Mouse (Mus musculus) gastrocnemius, postnatal 36 days (tissue): ENCODE measurements at regions not wholly inside any gene's neighbourhood (a gene's known extent, or its start where the extent isn't known, plus 50 kb on each side); places are given as distances from the start of the nearest gene placed in this dataset.

ENCODE experiments used
- DNase-seq, 2 experiments: peaks; one replicate each; pipeline ENCODE4 v3.0.0; 2022
- intact Hi-C: fragments of 180-260 bp; cut with DNase I; formaldehyde crosslinking; loops from one replicate; pipeline ENCODE4 v1.15.1; 2025

GRCm38 (mm10) chr11:32991036-32991616, 156.1 kb downstream of the Fgf18 start:
- no peak for DNase-seq
- intact Hi-C loops, result no loop called here

DNA sequence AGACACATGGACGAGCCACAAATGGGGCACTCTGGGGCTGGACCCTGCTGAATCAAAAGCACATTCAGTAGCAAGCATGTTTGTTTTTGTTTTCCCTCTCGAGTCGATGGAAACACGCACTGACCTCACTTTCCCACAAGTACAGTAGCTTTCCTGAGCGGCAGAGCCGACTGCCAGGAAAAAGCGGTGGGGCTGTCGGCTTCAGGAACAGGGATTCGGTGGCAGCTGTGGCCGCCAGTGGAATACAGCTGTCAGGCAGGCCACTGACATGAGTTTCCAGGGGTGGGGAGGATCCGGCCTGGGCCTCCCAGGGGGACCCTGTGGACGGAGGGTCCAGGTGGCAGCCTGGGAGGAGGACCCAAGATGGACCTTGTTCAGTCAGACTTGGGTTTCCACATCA, 157.0 kb downstream of the Fgf18 start:
- no peak for DNase-seq
- intact Hi-C loops, result no loop called here

- intact Hi-C loops, result no loop called here
- DNase-seq, result no peak
Measured at GRCm38 (mm10) chr11:32978899-32979298, 154.5 kb upstream of the Smim23 start.

GRCm38 (mm10) chr11:32976572-32976971, 152.2 kb upstream of the Smim23 start:
- intact Hi-C loops, result no loop called here
- DNase-seq, result no peak

DNA sequence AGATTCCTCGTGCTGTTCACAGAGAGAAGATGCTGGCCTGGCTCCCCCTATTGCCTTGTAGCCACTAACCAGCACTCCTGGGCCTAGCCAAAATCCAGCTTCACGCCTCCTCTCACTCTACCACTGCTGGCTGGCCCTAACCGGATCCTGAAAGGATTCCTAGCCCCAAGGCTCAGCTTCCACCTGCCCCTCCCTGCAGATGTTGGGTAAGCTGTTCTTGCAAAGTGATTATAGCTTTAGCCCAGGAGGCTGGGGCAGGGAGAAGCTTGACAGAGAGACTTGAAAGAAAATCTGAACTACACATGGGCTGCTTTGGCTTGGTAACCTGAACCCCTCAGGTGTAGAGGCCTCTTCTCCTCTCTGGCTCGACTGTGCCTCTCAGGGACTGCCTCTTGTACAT, 149.0 kb upstream of the Smim23 start:
- intact Hi-C loops, result no loop called here

GRCm38 (mm10) chr11:32965418-32965817, 141.0 kb upstream of the Smim23 start:
- intact Hi-C loops, result no loop called here
- DNase-seq, result no peak

More for the DNA sequence above, 149.0 kb upstream of the Smim23 start:
- no peak for DNase-seq

DNA sequence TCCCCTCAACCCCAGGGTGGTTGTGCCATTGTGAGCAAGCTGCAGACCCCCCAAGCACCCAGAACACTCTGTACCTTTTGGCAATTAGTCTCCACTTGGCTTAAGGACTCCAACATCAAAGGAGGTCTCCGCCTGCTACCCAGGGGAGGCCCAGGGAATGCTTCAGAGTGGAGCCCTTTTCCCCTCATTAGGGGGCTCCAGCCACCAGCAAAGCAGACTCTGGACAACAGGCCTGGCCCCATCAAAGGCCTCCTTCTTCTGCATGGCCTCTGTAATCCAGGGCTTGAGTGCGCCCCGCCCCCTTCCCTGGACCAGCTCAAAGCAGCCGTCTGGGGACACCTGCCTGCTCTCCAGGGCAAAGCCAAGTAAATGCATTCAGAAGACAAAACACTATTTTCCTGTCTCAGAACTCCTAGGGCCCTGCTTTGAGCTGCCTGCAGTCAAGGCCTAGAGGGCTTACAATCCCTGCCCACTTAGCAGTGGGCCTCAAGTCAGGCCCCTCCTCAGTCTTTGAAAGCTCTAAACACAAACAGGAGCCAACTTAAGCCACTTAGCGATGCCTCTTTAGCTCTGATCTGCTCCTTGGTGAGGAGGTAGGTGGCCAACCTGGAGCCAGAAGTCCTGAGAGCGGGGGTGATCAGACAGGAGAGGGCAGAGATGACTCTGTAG, 139.4 kb upstream of the Smim23 start:
- intact Hi-C loops, result no loop called here
- no peak for DNase-seq

DNA sequence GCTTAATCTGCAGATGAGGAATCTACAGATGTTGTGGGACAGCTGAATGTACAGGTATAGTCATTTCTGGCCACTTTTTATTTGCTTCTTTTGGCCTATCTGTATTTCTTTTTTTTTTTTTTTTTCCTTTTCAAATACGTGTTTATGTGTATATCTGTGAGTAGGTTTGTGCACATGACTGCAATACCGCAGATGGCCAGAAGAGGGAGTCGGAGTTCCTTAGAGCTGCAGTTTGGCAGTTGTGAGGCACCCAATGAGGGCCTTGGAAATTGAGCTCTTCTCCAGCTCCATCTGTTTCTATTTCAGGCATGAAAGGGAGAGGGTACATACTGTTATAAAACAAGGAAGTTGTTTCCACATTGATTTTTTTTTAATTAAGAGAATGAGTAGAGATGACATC, 137.2 kb upstream of the Smim23 start:
- no peak for DNase-seq
- intact Hi-C loops, result no loop called here

- intact Hi-C loops, result no loop called here
- DNase-seq, result no peak
Measured at GRCm38 (mm10) chr11:32958961-32959360, 134.6 kb upstream of the Smim23 start.

- intact Hi-C loops, result no loop called here
Measured at GRCm38 (mm10) chr11:32956993-32957392, 132.6 kb upstream of the Smim23 start.

GRCm38 (mm10) chr11:32952271-32952670, 127.9 kb upstream of the Smim23 start:
- DNase-seq, result no peak
- intact Hi-C loops, result no loop called here

More at GRCm38 (mm10) chr11:32956993-32957392, 132.6 kb upstream of the Smim23 start:
- peak in 1 of 2 experiments; percentile 35 for DNase-seq

GRCm38 (mm10) chr11:32948132-32948531, 123.7 kb upstream of the Smim23 start:
- DNase-seq, result no peak
- intact Hi-C loops, result no loop called here

GRCm38 (mm10) chr11:32946481-32947001, 122.1 kb upstream of the Smim23 start:
- intact Hi-C loops, result no loop called here
- no peak for DNase-seq

DNA sequence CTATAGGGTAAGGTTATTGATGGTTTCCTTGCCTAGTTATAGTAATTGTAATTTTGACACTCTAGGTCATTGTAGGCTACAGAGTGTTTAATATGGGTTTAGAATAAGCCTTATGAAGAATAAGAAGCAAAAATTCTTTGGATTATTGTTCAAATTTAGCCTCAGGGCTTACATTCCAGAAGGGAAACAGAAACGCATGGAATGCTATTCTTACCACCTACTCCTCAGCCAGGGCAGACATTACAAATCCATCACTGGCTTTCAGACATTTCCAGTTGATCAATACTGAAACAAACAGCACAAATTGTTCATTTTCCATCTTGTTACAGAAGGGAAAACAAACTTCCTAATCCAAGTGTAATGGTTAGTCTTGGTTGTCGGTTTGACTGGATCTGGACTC, 120.7 kb upstream of the Smim23 start:
- intact Hi-C loops, result no loop called here
- DNase-seq, result no peak

- intact Hi-C loops, result no loop called here
- no peak for DNase-seq
Measured at GRCm38 (mm10) chr11:32941331-32942009, 117.1 kb upstream of the Smim23 start.

- DNase-seq, result no peak
- intact Hi-C loops, result no loop called here
Measured at GRCm38 (mm10) chr11:32939102-32939501, 114.7 kb upstream of the Smim23 start.

DNA sequence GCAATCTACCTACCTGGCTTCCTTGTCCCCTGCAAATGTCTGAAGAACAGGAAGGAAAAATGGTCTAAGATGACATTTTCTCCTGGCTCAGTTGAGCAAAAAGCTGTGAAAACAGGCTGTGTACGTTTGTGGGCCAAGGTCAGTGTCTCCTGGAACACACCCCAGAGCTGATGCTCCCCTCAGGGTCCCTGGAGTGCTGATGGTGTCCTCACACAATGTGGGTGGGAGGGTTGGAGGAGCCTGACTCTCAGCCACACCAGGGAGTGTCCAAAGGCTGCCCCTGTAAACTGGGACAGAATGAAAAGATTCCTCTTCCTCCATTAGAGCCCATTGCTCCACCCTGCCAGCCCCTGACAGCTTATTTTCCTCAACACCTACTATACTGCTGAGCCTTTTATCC, 112.8 kb upstream of the Smim23 start:
- peak; percentile 21 to 27 for DNase-seq
- intact Hi-C loops, result no loop called here

- intact Hi-C loops, result no loop called here
- DNase-seq, result no peak
Measured at GRCm38 (mm10) chr11:32931928-32932327, 107.5 kb upstream of the Smim23 start.

DNA sequence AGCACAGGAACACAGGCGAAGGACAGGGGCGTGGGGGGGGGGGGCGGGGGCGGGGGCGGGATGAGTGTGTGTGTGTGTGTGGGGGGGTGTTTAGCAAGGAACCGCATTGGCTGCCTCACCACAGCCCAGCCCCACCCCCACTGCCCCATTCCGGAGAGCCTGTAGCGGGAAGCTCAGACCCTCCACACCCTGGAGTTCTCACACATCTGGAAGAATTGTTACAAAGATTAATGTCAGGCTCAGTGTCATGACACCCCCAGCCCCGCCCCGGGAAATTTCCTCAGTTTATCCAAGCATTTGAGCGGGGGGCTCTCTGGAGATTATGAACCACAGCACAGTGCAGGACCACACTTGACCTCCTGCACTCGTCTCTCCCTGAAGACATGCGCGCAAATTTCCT, 106.6 kb upstream of the Smim23 start:
- no peak for DNase-seq
- intact Hi-C loops, result no loop called here

DNA sequence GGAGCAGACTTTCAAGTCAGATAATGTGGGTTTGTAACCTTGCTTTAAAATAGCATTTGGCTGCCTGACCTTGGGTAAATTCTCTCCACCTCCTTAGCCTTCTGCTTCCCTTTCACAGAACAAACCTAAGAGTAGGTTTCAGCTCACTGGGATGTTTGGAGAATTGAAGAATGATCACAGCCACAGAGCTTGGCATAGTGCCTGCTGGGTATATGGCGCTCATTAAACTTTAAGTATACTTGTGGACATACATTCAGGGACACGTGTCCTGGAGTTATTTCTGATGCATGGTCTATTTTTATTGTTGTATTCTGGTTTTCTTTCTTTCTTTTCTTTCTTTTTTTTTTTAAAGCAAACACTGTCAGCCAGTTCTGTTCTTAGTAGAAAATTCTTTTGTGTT, 104.4 kb upstream of the Smim23 start:
- no peak for DNase-seq
- intact Hi-C loops, result no loop called here

- intact Hi-C loops, result no loop called here
- peak; percentile 37 to 58 for DNase-seq
Measured at GRCm38 (mm10) chr11:32925421-32926271, 101.2 kb upstream of the Smim23 start.
